Mouse (Mus musculus) stomach, postnatal 0 days (tissue): Measurements from ENCODE around the gene Olfr329-ps.
"Not testable (repeated sequence)": the region's sequence is repeated elsewhere in the genome, so short reads cannot be mapped to it uniquely, and the experiment has no call there.

Experiments
- CTCF ChIP-seq: IDR thresholded peaks from 2 replicates; pipeline ENCODE4 v1.5.1; 2016; ENCODE audit warnings: antibody characterized with exemption, low read depth, mild to moderate bottlenecking, moderate library complexity
- EP300 ChIP-seq: optimal IDR thresholded peaks from 2 replicates; pipeline ENCODE3; 2016; ENCODE audit warnings: antibody characterized with exemption

GRCm38 (mm10) chr11:58534736-58535135 is 11.5 kb downstream of the Olfr329-ps start, which contains the start of gene Olfr330:
- not testable (repeated sequence) for TF ChIP-seq CTCF, EP300
